Mouse (Mus musculus): ENCODE results near the gene Doc2a. TPM values are rescaled to one million over a fixed set of nuclear protein-coding genes. Genes with fewer than 3 reads are reported as not detected.

Gene Doc2a
- polyA plus RNA-seq, 1 experiment from 2014 or later = 8.4 TPM

DNA sequence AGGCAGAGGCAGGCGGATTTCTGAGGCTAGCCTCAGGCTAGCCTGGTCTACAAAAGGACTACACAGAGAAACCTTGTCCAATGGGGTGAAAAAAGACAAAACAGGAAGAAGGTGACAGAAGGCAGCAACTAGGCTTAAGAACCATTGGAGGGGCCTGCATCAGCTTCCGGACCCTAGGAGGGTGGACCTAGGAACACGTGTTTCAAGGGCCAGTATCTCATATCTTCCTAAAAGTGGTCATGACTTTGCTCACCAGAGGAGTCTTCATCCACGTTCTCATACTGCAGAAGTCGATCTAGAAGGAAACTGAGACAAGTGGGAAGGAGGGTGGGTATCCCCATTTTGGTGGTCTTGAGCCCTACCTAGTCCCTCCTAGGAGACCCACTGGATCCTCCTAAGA lies 13.8 kb downstream of the Doc2a start:
- Histone ChIP-seq H3K9me3 (replicated peaks) (no peaks in the 10 kb centered on the region), H3K4me3 (peak overlapping the region; percentile 72), H3K27me3 (ENCODE audit: low read depth, poor library complexity, severe bottlenecking) (no peaks in the 10 kb centered on the region), H3K4me1 (peaks cover 37% of the 10 kb centered on the region), H3K27ac (replicated peaks) (peak overlapping the region; percentile 94), H3K36me3 (peaks cover 79% of the 10 kb centered on the region)
- 82% methylated on average over 5 of the region's 5 CpGs for WGBS
- DNase-seq (ENCODE audit: low spot score) = no peak

DNA sequence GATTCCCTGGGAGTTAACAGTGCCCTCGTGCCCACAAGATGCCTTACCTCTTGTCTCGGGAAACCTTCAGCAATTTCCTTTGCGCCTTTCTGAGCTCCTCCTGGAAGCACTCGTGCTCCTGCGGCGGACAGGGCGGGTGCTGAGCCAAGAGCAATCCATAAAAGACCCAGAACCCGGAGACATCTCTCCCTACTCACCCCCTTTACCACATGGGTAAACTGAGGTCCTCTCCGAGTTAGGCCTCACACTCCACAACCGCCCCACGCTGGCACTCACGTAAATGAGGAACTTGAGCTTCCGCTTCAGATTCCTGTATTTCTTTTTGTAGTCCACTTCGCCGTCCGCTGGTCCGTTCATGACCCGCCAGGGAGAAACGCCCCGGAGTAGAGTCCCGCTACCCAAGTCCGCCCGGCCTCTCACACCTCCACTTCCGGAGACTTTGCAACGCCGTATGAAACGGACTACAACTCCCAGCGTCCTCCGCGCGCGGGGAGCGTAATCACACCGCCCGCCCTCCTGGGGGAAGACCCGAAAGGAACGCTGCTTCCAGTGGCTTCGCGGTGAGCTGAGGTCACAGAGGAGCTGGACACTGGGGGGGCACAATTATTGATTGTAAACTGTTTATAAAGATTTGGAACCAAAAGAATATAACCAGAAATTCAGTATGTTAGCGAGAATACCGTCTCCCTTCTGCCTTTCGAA lies 14.4 kb downstream of the Doc2a start, which contains the start of gene Hirip3:
Hirip3 (plus strand) TSS at position 544 of the 702 bp plus-strand sequence.
- Histone ChIP-seq H3K27me3 (ENCODE audit: low read depth, poor library complexity, severe bottlenecking) (no peaks in the 10 kb centered on the region), H3K27ac (replicated peaks) (peak within 1 kb of the TSS; percentile 94), H3K9me3 (replicated peaks) (no peaks in the 10 kb centered on the region), H3K4me1 (peaks cover 39% of the 10 kb centered on the region), H3K4me3 (peak within 1 kb of the TSS; percentile 72), H3K36me3 (peaks cover 79% of the 10 kb centered on the region)
- WGBS = 3% methylated on average over 42 of the region's 42 CpGs
- DNase-seq (ENCODE audit: low spot score) = peak; percentile 93

DNA sequence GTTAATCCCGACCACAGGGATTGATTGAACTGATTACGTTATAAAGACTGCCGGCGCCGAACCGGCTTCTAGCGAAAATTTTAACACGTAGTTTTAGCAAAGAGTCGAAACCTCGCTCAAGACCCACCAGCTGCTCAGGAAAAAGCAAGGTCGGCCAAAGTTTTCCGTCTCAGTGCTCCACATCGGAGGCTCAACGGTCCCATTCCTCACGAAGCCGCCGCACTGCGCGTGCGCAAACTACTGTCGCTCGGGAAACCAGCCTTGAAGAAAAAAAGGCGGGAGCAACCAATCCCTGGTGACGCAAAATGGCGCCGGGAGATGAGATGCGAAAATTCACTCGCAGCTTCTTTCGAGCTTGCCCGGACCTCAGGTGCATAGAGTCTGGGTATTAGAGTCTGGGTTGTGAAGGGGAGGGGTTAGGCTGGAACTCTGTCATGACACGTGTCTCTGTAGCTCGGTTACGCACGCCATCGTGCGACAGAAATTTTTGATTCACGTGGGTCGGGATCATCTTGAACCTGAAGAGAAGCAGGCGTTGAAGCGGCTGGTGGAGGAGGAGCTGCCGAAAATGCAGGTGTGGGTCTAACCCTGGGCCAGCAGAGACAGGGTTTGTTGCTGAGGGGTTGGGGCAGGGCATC lies 15.1 kb downstream of the Doc2a start, which contains the start of gene Ino80e:
Ino80e (minus strand) TSS at position 231 of the 638 bp plus-strand sequence.
- peak within 1 kb of the TSS; percentile 72 for H3K4me3 ChIP-seq
- H3K27me3 ChIP-seq (ENCODE audit: low read depth, poor library complexity, severe bottlenecking) = no peaks in the 10 kb centered on the region
- no peaks in the 10 kb centered on the region for H3K9me3 ChIP-seq (replicated peaks)
- DNase-seq (ENCODE audit: low spot score) = peak; percentile 95
- under 1% methylated on average over 41 of the region's 41 CpGs for WGBS
- peak within 1 kb of the TSS; percentile 94 for H3K27ac ChIP-seq (replicated peaks)
- peaks cover 40% of the 10 kb centered on the region for H3K4me1 ChIP-seq
- H3K36me3 ChIP-seq = peaks cover 79% of the 10 kb centered on the region

DNA sequence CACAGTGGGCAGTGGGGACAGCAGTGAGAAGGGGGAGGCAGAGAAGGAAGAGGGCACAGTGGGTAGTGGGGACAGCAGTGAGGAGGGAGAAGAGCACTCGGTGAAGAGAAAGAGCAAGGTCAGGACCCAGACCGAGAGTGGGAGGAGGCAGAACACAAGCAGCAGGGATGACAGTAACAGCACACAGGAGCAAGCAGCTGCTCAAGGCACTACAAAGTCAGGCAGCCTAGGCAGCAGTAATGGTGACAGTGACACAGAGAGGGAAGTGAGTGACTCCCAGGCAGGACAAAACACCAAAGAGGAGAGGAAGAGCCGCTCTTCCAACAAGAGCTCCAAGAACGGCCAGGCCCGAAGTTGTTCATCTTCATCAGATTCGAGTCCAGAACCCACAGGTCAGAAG lies 16.6 kb downstream of the Doc2a start:
- Histone ChIP-seq H3K27ac (replicated peaks) (peak overlapping the region; percentile 94), H3K4me3 (peak overlapping the region; percentile 72), H3K9me3 (replicated peaks) (no peaks in the 10 kb centered on the region), H3K27me3 (ENCODE audit: low read depth, poor library complexity, severe bottlenecking) (no peaks in the 10 kb centered on the region), H3K4me1 (peaks cover 40% of the 10 kb centered on the region), H3K36me3 (peaks cover 79% of the 10 kb centered on the region)
- WGBS = 71% methylated on average over 6 of the region's 6 CpGs
- DNase-seq (ENCODE audit: low spot score) = no peak

DNA sequence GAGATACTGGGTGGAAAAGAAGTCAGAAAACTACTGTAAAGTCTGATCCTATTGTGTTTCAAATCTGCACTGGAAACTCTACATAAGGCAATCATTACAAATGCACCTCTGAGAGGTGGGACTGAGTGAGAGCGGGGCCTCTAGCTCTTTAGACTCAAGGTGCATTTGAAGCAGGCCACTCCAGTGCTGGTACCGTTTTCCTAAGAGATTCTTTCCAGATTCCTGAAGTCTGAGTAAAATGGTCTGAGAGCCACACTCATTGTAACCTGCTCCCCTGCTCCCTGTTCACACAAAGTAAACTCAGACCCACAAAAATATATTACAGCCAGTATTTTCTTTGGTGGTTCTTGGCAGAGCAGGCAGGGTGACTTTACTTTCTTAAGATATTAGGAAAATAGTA lies 20.3 kb downstream of the Doc2a start:
- Histone ChIP-seq H3K9me3 (replicated peaks) (no peaks in the 10 kb centered on the region), H3K27me3 (ENCODE audit: low read depth, poor library complexity, severe bottlenecking) (no peaks in the 10 kb centered on the region), H3K36me3 (peaks cover 95% of the 10 kb centered on the region), H3K4me3 (no peak overlapping the region), H3K27ac (replicated peaks) (no peak overlapping the region), H3K4me1 (peaks cover 31% of the 10 kb centered on the region)
- 94% methylated on average over 2 of the region's 2 CpGs for WGBS
- no peak for DNase-seq (ENCODE audit: low spot score)

DNA sequence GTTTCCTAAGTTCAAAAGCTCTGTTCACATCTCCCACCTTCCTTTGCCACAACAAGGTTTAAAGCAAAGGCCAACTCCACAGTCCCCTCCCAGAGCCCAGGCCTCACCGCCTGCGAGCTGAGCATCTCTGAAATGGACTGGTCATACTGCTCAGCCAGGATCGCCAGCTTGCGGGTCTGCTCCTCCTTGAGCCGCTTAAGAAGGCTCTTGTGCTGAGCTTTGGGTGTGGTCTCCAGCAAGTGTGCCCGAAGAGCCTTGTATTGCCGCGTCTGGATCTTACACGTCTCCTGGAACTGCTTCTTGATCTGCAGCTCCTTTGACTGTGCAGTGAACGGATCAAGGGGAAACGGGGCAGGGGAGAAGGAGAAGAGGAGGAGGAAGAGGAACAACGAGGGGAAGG lies 20.8 kb downstream of the Doc2a start:
- peaks cover 100% of the 10 kb centered on the region for H3K36me3 ChIP-seq
- H3K27me3 ChIP-seq (ENCODE audit: low read depth, poor library complexity, severe bottlenecking) = no peaks in the 10 kb centered on the region
- no peak overlapping the region for H3K27ac ChIP-seq (replicated peaks)
- H3K4me3 ChIP-seq = no peak overlapping the region
- no peaks in the 10 kb centered on the region for H3K9me3 ChIP-seq (replicated peaks)
- no peak for DNase-seq (ENCODE audit: low spot score)
- H3K4me1 ChIP-seq = peaks cover 27% of the 10 kb centered on the region
- WGBS = 87% methylated on average over 12 of the region's 12 CpGs

DNA sequence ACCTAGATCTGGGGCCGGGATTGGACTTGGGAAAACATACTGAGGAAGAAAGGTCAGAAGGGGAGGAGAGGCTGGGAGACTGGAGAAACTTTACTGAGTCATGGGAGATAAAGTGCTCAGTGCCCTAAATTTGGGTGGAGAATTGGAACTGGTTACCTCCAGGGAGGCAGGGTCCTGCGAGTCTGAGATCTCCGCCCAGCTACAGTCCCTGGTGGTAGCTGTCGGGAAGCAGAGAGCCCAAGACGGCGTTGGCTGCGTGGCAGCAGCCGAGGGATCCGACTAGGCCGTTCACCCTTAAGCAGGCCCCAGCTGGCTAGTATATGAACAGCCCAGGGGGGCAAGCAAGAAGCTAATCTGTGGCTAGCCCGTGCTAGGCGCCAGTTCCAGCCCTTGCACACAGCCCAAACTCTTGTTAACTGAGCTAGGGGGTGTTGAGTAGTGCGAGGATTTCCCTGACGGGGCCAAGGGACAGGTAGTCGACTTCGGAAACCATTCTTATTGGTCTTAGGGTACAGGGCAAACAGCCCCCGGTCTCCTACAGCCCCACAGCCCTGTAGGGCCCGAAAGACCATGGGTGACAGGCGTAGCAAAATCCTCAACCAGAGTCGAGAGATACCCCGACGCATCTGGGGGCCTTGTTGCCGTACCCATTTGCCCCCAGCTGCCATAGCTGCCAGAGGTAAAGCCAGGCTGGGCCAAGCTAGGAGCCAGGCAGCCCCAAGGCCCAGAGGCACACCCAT lies 22.7 kb downstream of the Doc2a start:
- Histone ChIP-seq H3K27me3 (ENCODE audit: low read depth, poor library complexity, severe bottlenecking) (no peaks in the 10 kb centered on the region), H3K27ac (replicated peaks) (no peak overlapping the region), H3K36me3 (peaks cover 100% of the 10 kb centered on the region), H3K4me3 (0 out of 2 replicates have a peak overlapping the region, but pooled peaks have one; percentile 4), H3K4me1 (peaks cover 8% of the 10 kb centered on the region; the same call in 1 of the 2 replicates), H3K9me3 (replicated peaks) (no peaks in the 10 kb centered on the region)
- WGBS = 92% methylated on average over 23 of the region's 23 CpGs
- no peak for DNase-seq (ENCODE audit: low spot score)

DNA sequence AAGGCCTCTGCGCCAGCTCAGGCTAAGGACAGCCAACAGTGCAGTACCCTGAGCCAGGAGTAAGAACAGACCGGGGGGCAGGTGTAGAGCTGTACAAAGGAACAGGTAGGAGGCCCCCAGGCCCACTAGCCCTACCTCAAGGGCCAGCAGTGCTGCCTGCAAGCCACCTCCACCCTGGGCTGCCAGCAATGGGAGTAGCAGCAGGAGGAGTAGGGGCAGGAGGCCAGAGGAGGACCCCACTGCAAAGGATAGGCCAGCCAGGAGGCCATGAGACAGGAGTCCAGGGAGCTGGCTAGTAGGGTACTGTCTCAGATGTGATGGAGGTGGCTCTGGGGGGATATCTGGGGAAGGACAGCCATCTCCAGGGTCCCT lies 23.3 kb downstream of the Doc2a start:
- Histone ChIP-seq H3K9me3 (replicated peaks) (no peaks in the 10 kb centered on the region), H3K27me3 (ENCODE audit: low read depth, poor library complexity, severe bottlenecking) (no peaks in the 10 kb centered on the region), H3K4me1 (peaks cover 8% of the 10 kb centered on the region; the same call in 1 of the 2 replicates), H3K4me3 (no peak overlapping the region), H3K36me3 (peaks cover 100% of the 10 kb centered on the region), H3K27ac (replicated peaks) (no peak overlapping the region)
- WGBS = 96% methylated on average over 2 of the region's 2 CpGs
- DNase-seq (ENCODE audit: low spot score) = no peak

DNA sequence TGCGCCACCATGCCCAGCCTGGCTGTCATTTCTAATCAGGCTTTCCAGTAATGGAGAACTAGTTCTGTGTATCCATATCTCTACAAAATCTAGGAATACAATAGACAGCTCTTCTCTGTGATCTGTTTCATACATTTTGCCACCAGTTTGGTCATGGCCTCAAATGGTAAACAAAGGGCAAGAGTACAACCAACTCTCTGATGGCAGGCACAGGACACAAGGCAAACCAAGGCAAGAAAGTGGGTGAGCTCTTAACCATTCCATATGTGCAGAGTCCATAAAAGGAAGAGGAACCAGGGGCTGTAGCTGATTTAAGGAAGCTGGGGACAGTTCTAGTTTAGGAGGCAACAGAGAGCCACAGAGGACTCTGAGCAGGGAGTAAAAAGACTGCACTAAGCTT lies 30.0 kb downstream of the Doc2a start:
- 96% methylated on average over 1 of the region's 1 CpGs for WGBS
- Histone ChIP-seq H3K27ac (replicated peaks) (no peak overlapping the region), H3K36me3 (peaks cover 93% of the 10 kb centered on the region)

DNA sequence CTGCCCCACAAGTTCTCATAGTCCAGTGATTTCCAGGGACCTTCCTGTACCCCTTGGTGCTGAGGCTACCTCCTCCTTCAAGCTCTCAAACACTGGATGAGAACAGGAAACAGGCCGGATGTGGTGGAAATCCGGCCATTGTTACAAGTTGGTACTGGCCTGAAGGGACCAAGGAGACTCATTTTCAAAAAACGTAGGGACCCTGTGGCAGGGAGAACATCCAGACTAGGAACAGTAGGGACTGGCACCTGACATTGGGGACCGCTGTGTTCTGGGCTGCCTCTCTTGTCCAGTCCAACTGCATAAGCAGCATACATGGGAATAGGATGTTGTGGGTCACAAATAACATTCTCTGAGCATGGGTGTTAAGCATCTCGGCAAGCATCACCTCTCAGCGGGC lies 33.8 kb downstream of the Doc2a start:
- WGBS = 87% methylated on average over 6 of the region's 6 CpGs
- Histone ChIP-seq H3K27me3 (ENCODE audit: low read depth, poor library complexity, severe bottlenecking) (no peaks in the 10 kb centered on the region), H3K4me1 (peaks cover 49% of the 10 kb centered on the region), H3K9me3 (replicated peaks) (no peaks in the 10 kb centered on the region), H3K4me3 (peak overlapping the region; percentile 89; the same call in 1 of the 2 replicates), H3K36me3 (peaks cover 59% of the 10 kb centered on the region), H3K27ac (replicated peaks) (no peak overlapping the region; the same call in 1 of the 2 replicates)
- no peak for DNase-seq (ENCODE audit: low spot score)

More for the DNA sequence above, 30.0 kb downstream of the Doc2a start:
- Histone ChIP-seq H3K4me1 (peaks cover 22% of the 10 kb centered on the region), H3K4me3 (no peak overlapping the region), H3K27me3 (ENCODE audit: low read depth, poor library complexity, severe bottlenecking) (no peaks in the 10 kb centered on the region), H3K9me3 (replicated peaks) (no peaks in the 10 kb centered on the region)
- DNase-seq (ENCODE audit: low spot score) = no peak

DNA sequence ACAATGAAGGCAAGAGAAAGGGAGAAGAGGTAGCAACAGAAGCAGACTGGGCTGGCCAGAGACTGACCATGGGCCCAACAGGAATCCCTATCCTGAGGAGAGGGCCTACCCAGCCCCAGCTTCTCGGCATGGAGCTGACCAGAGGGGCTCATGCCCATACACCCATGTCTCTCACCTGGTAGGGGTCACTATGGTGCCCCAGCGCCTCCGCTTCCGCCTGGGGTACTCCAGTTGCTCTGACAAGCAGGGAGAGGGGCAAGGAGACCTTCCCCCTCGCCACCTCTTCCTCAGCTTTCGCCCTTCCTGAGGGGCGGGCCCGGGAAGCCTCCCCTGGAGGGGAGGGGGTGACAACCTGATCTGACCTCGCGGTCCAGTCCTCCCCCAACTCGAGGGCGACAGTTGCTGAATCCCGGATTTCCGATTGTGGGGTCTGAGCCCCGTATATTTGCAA lies 36.5 kb downstream of the Doc2a start:
- no peaks in the 10 kb centered on the region for H3K9me3 ChIP-seq (replicated peaks)
- under 1% methylated on average over 15 of the region's 15 CpGs for WGBS
- H3K27ac ChIP-seq (replicated peaks) = peak overlapping the region; percentile 91
- H3K27me3 ChIP-seq (ENCODE audit: low read depth, poor library complexity, severe bottlenecking) = no peaks in the 10 kb centered on the region
- peaks cover 35% of the 10 kb centered on the region for H3K36me3 ChIP-seq
- DNase-seq (ENCODE audit: low spot score) = peak; percentile 40
- peaks cover 49% of the 10 kb centered on the region for H3K4me1 ChIP-seq
- peak overlapping the region; percentile 89 for H3K4me3 ChIP-seq

DNA sequence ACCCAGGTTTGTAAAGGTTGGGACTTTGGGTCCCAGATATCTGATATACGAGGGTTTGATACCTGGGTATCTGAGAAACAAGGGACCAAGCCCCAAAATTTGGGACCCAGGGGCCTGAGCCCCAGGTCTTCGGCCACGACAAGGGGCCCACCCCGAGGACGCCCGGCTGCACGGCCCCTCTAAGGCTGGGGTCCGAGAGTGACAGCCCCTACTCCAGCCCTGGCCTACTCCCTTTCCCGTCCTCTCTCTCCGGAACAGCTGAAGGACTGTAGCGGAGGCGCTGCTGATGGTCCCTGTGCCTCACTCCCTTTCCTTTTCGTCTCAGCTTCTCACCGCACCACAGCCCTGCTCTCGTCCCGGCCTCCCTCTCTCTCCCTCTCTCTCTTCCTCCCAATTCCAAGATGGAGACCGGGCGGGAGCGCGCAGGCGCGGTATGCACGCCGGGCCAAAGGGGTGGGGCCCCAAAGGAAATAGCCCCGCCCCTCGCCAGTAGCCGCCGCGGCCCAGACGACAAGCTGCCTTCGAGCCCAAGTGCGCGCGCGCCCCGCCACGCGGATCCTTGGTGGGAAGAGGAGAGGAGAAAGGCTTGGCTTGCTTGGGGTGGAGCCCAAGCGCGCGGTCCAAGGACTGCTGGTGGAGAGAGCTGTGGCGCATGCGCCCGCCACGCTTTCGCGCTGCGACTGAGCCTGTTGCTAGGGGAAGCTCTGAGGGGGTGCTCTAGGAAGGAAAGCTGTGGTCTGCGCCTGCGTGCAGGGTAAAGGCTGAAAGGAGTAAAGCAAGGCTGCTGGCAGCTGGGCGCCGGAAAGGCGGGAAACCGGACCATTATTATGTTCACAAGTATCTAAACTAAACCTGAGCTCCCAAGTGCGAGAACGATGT lies 37.3 kb downstream of the Doc2a start, which contains the start of gene Taok2:
Taok2 (minus strand) TSS at position 418 of the 879 bp plus-strand sequence.
- no peaks in the 10 kb centered on the region for H3K9me3 ChIP-seq (replicated peaks)
- WGBS = under 1% methylated on average over 56 of the region's 56 CpGs
- H3K27ac ChIP-seq (replicated peaks) = peak within 1 kb of the TSS; percentile 91
- peaks cover 49% of the 10 kb centered on the region for H3K4me1 ChIP-seq
- peak; percentile 99 for DNase-seq (ENCODE audit: low spot score)
- no peaks in the 10 kb centered on the region for H3K27me3 ChIP-seq (ENCODE audit: low read depth, poor library complexity, severe bottlenecking)
- peaks cover 29% of the 10 kb centered on the region for H3K36me3 ChIP-seq
- peak within 1 kb of the TSS; percentile 89 for H3K4me3 ChIP-seq
